Mouse (Mus musculus) adrenal gland, postnatal 36 days (tissue): ENCODE results near the gene Fthl17e. TPM values are rescaled to one million over a fixed set of nuclear protein-coding genes. Genes with fewer than 3 reads are reported as not detected.
A peak's percentile ranks its signal among the peaks of the same experiment; 100 is the strongest.
"Not testable (repeated sequence)": the region's sequence is repeated elsewhere in the genome, so short reads cannot be mapped to it uniquely, and the experiment has no call there.

Experiments used
- DNase-seq, 2 experiments: peaks; one replicate each; pipeline ENCODE4 v3.0.0; 2021; ENCODE audit warnings: mixed read lengths in 1 of 2
- long read RNA-seq, 2 experiments: library from polyadenylated mRNA; stranded (forward); transcript quantifications; one replicate each; pipeline ENCODE4 v2.0.0; 2021; ENCODE audit warnings: borderline sequencing depth in 2 of 2
- total RNA-seq, 2 experiments: library from RNA; stranded (reverse); gene quantifications; 2 replicates each; pipeline ENCODE4 v1.2.3; 2021

Gene Fthl17e
- total RNA-seq, result not detected
- long read RNA-seq, experiment 1, result 0 reads
- long read RNA-seq, experiment 2, result 0 reads

- not testable (repeated sequence) for DNase-seq
These were observed at the start of gene Fthl17e for GRCm38 (mm10) chrX:9033193-9033592. TSS of gene Fthl17e (plus strand) at chrX:9033493.

GRCm38 (mm10) chrX:8986655-8987054 lies 46.6 kb upstream of the Fthl17e start, which contains the start of gene Fthl17d:
TSS of gene Fthl17d (minus strand) at chrX:8986755.
- DNase-seq, result not testable (repeated sequence)

GRCm38 (mm10) chrX:9016079-9016478 lies 17.2 kb upstream of the Fthl17e start:
- no peak for DNase-seq

- no peak for DNase-seq
These were observed 13.8 kb upstream of the Fthl17e start for GRCm38 (mm10) chrX:9019481-9019880.

- peak in 1 of 2 experiments; percentile 7 for DNase-seq
These were observed 8.3 kb downstream of the Fthl17e start for GRCm38 (mm10) chrX:9041611-9042010.

- DNase-seq, result peak; percentile 51 to 74
These were observed 27.7 kb downstream of the Fthl17e start for GRCm38 (mm10) chrX:9060952-9061351.

GRCm38 (mm10) chrX:9062101-9062500 lies 28.8 kb downstream of the Fthl17e start:
- DNase-seq, result no peak

- not testable (repeated sequence) for DNase-seq
These were observed 29.4 kb downstream of the Fthl17e start, which contains the start of gene Fthl17f for GRCm38 (mm10) chrX:9062715-9063114. TSS of gene Fthl17f (plus strand) at chrX:9063015.

- peak; percentile 61 to 71 for DNase-seq
These were observed 44.4 kb downstream of the Fthl17e start for GRCm38 (mm10) chrX:9077699-9078098.

Other genes starting within 250 kb of the Fthl17e start
- not detected for gene Ssxb5, start 229.8 kb upstream of the Fthl17e start, total RNA-seq
- gene Gm6592, start 189.5 kb upstream of the Fthl17e start, total RNA-seq, result not detected
- gene Gm5751, start 159.2 kb upstream of the Fthl17e start, total RNA-seq, result not detected
- 10 to 100 TPM in 1 of 2 experiments, 1 to 10 TPM in 1; 8.1 to 10.2 TPM for gene B630019K06Rik, start 141.1 kb upstream of the Fthl17e start, total RNA-seq
- gene Fthl17b, start 70.5 kb upstream of the Fthl17e start, total RNA-seq, result not detected
- gene Fthl17c, start 56.9 kb upstream of the Fthl17e start, total RNA-seq, result not detected
- gene Fthl17d, start 46.7 kb upstream of the Fthl17e start, total RNA-seq, result not detected
- not detected for gene Fthl17f, start 29.5 kb downstream of the Fthl17e start, total RNA-seq
- not detected for gene 4930402K13Rik, start 71.1 kb downstream of the Fthl17e start, total RNA-seq
- 1 to 10 TPM; 1.9 to 5.4 TPM for gene Lancl3, start 166.4 kb downstream of the Fthl17e start, total RNA-seq
- not detected for gene Gm14862, start 223.4 kb downstream of the Fthl17e start, total RNA-seq
- 1 to 10 TPM; 1.5 TPM for gene Xk, start 239.3 kb downstream of the Fthl17e start, total RNA-seq